Mouse (Mus musculus): Measurements from ENCODE around the gene Hif1an. TPM values are rescaled to one million over a fixed set of nuclear protein-coding genes. Genes with fewer than 3 reads are reported as not detected.

Hif1an gene
- polyA plus RNA-seq, 1 experiment from 2014 or later: 33.7 TPM

DNA sequence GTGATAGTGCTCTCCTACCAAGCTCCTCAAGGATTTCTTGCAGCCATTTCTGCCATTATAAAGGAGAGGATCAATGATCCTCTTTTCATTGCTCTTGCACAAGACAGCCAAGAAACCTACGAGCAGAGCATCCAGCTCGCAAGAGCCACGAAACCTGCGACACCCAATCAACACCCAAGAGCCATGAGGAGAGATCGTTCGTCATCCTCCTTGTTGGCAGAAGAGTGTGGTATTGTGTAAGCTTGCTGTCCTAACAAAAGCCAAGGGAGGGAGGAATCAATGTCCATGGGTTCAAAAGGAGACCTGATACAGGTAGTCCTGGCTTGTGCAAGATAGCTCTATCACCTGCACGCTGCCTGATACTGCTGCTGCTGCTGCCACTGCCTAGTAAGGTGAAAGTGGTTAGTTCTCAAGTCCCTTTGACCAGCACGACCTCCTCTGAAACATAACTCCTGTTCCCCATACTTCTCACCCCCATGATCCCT, 19.9 kb upstream of the Hif1an start:
- ATAC-seq: no peak
- Histone ChIP-seq H3K4me3 (replicated peaks) (no peak overlapping the region), H3K27me3 (peaks cover 54% of the 10 kb centered on the region), H3K4me1 (replicated peaks) (peaks cover 7% of the 10 kb centered on the region), H3K9ac (replicated peaks) (no peak overlapping the region), H3K27ac (no peak overlapping the region), H3K9me3 (peaks cover 18% of the 10 kb centered on the region), H3K36me3 (0 out of 2 replicates have a peak, but pooled peaks cover under 1% of the 10 kb centered on the region), H3K4me2 (replicated peaks) (no peak overlapping the region)
- 89% methylated on average over 8 of the region's 8 CpGs for WGBS

DNA sequence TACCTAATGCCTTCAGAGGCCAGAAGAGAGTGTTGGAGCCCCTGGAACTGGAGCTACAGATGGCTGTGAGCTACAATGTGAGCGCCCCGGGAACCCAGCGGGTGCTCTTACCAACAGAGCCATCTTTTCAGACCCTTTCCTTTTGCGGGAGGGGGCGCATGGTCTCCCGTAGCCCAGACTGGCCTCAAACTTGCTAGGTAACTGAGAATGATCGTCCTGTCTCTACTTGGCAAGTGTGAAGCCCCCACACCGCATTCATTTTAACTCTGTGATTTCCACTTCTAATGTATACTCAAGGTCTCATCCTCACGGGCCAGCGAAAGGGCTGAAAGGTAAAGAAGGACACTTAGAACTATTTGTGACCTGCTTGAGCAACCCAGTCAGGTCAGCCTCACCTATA, 18.3 kb upstream of the Hif1an start:
- peaks cover 7% of the 10 kb centered on the region for H3K4me1 ChIP-seq (replicated peaks)
- peaks cover 17% of the 10 kb centered on the region for H3K36me3 ChIP-seq
- no peak for ATAC-seq
- no peak overlapping the region for H3K4me3 ChIP-seq (replicated peaks)
- H3K9me3 ChIP-seq: peaks cover 18% of the 10 kb centered on the region
- H3K4me2 ChIP-seq (replicated peaks): no peak overlapping the region
- no peak overlapping the region for H3K9ac ChIP-seq (replicated peaks)
- WGBS: 47% methylated on average over 10 of the region's 10 CpGs
- H3K27me3 ChIP-seq: peaks cover 54% of the 10 kb centered on the region
- no peak overlapping the region for H3K27ac ChIP-seq

DNA sequence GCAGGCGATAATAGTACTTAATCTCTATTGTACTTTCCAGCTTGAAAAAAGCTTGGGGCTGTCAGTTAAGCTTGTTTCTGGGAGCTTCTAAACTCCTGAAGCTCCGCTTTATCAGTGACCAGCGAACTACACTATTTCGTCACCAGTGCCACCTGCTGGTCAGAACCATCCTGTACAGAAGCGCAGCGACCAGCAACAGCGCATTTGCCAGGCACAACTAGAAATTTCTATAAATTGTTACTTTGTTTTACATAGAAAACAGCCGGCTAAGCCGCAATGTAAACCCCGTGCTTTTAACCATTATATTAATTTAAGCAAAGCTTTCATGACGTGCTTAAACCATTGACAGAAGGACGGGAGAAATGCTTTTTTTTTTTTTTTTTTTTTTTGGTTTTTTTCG, 17.9 kb upstream of the Hif1an start:
- ATAC-seq: no peak
- Histone ChIP-seq H3K27ac (no peak overlapping the region), H3K4me3 (replicated peaks) (peak overlapping the region; percentile 45; the same call in 1 of the 2 replicates), H3K9me3 (peaks cover 18% of the 10 kb centered on the region), H3K4me2 (replicated peaks) (peak overlapping the region; percentile 67), H3K27me3 (peaks cover 51% of the 10 kb centered on the region), H3K36me3 (peaks cover 21% of the 10 kb centered on the region), H3K9ac (replicated peaks) (no peak overlapping the region), H3K4me1 (replicated peaks) (peaks cover 7% of the 10 kb centered on the region)
- 4% methylated on average over 13 of the region's 13 CpGs for WGBS

DNA sequence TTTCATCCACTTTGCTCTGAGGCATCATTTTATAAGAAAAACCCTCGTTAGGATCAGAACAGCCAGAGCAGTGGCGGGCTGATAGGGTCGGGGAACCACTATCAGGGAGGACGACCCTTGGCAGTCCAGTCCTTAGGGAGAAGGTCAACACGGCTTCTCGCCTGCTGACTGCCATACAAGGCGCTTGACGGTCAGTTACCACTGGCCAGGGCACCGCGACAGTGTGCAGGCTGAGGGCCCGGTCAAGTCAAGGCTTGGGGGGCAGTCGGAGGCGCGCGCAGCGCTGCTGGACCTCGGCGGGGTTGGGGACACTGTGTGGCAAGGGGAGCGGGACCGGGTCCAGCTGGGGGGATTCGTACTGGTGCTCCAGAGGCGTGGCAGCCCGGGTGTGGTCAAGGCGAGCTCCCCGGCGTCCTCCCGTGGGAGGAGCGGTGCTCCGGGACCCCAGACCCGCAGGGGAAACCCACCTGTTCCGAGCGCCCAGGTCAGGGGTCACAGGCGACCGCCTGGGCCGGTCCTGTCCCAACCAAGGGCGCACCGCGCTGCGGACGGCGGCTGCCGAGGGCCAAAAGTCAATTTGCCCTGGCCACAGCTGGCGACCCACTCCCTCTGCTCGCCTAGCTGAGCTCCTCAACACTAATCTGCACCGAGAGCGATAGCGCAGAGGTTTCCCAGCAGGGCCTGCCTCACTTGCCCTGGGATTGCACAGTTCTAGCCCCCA, 17.2 kb upstream of the Hif1an start, which contains the start of gene Sec31b:
Gene Sec31b, minus strand, starts transcription at position 544 of the 721 bp plus-strand sequence.
- H3K36me3 ChIP-seq: peaks cover 28% of the 10 kb centered on the region
- peaks cover 51% of the 10 kb centered on the region for H3K27me3 ChIP-seq
- H3K27ac ChIP-seq: no peak within 1 kb of the TSS
- peak within 1 kb of the TSS; percentile 67 for H3K4me2 ChIP-seq (replicated peaks)
- peak; percentile 55 for ATAC-seq
- peaks cover 11% of the 10 kb centered on the region for H3K9me3 ChIP-seq
- peaks cover 7% of the 10 kb centered on the region for H3K4me1 ChIP-seq (replicated peaks)
- H3K9ac ChIP-seq (replicated peaks): peak within 1 kb of the TSS; percentile 61; the same call in 1 of the 2 replicates
- peak within 1 kb of the TSS; percentile 45 for H3K4me3 ChIP-seq (replicated peaks)
- 2% methylated on average over 47 of the region's 47 CpGs for WGBS

DNA sequence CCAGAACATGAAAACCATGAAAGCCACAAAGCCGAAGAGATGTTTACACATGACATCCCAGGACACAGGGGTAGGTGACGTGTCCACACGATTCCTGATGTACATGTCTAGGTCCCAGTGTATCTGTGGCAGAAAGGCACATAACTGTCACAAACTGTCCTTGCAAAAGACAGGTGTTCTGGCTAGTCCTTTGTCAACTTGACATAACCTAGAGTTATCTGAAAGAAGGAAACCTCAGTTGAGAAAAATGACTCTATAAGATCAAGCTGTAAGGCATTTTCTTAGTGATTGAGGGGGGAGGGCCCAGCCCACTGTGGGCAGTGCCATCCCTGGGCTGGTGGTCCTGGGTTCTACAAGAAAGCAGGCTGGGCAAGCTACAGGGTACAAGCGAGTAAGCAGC, 9.9 kb upstream of the Hif1an start, which contains the start of gene Gm20538:
Gene Gm20538, minus strand, starts transcription at position 101 of the 400 bp plus-strand sequence.
- H3K9ac ChIP-seq (replicated peaks): no peak within 1 kb of the TSS
- peaks cover 16% of the 10 kb centered on the region for H3K4me1 ChIP-seq (replicated peaks)
- H3K4me3 ChIP-seq (replicated peaks): no peak within 1 kb of the TSS; the same call in 1 of the 2 replicates
- peaks cover 2% of the 10 kb centered on the region; the same call in 1 of the 2 replicates for H3K27me3 ChIP-seq
- WGBS: 95% methylated on average over 4 of the region's 4 CpGs
- ATAC-seq: no peak
- peak within 1 kb of the TSS; percentile 97; the same call in 1 of the 2 replicates for H3K4me2 ChIP-seq (replicated peaks)
- no peak within 1 kb of the TSS for H3K27ac ChIP-seq
- no peaks in the 10 kb centered on the region for H3K9me3 ChIP-seq
- H3K36me3 ChIP-seq: peaks cover 58% of the 10 kb centered on the region

DNA sequence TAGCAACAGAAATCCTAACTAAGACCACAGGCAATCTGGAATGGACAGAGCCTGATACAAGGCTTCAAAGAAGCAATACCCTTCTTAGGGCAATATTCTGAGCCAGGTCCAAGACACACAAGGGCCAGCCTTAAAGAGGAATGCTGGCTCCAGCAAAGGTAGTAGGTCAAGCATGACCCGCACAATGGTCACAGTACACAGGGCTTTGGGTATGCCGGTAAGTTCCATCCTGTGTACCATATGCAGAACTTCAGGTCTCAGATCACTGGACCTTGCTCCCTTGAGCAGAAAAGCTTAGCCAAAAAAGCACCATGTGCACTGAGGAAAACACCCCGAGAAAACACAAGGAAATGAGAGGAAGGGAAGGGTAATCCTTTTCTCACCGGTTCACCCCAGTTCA, 9.4 kb upstream of the Hif1an start:
- no peak overlapping the region for H3K9ac ChIP-seq (replicated peaks)
- no peak overlapping the region; the same call in 1 of the 2 replicates for H3K4me3 ChIP-seq (replicated peaks)
- H3K4me2 ChIP-seq (replicated peaks): peak overlapping the region; percentile 97; the same call in 1 of the 2 replicates
- no peak for ATAC-seq
- 92% methylated on average over 4 of the region's 4 CpGs for WGBS
- peaks cover 6% of the 10 kb centered on the region for H3K27me3 ChIP-seq
- no peaks in the 10 kb centered on the region for H3K9me3 ChIP-seq
- peaks cover 16% of the 10 kb centered on the region for H3K4me1 ChIP-seq (replicated peaks)
- H3K36me3 ChIP-seq: peaks cover 53% of the 10 kb centered on the region
- no peak overlapping the region for H3K27ac ChIP-seq

DNA sequence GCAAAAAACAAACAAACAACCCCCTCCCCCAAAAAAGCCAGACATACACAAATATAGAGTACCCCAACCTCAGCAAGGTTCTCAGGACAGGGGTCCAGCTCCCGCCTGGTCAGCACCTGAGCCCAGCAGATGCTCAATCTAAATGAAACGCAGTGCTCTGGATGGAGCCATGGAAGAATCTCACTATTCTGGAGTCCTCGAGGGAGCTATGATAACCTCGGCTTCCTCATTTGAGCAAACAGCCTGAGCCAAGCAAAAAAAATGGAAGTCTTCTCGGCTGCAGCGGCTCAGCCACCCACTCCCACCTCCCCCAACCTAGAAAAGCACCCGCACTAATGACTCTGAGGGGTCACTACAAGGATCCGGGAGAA, 8.2 kb upstream of the Hif1an start:
- 4% methylated on average over 8 of the region's 8 CpGs for WGBS
- ATAC-seq: no peak; the same call in 1 of the 2 replicates
- peak overlapping the region; percentile 92 for H3K9ac ChIP-seq (replicated peaks)
- no peaks in the 10 kb centered on the region for H3K9me3 ChIP-seq
- H3K27ac ChIP-seq: 0 out of 2 replicates have a peak overlapping the region, but pooled peaks have one; percentile 64
- peaks cover 16% of the 10 kb centered on the region for H3K4me1 ChIP-seq (replicated peaks)
- H3K4me2 ChIP-seq (replicated peaks): peak overlapping the region; percentile 97
- H3K4me3 ChIP-seq (replicated peaks): peak overlapping the region; percentile 87
- peaks cover 13% of the 10 kb centered on the region for H3K27me3 ChIP-seq
- H3K36me3 ChIP-seq: peaks cover 41% of the 10 kb centered on the region

DNA sequence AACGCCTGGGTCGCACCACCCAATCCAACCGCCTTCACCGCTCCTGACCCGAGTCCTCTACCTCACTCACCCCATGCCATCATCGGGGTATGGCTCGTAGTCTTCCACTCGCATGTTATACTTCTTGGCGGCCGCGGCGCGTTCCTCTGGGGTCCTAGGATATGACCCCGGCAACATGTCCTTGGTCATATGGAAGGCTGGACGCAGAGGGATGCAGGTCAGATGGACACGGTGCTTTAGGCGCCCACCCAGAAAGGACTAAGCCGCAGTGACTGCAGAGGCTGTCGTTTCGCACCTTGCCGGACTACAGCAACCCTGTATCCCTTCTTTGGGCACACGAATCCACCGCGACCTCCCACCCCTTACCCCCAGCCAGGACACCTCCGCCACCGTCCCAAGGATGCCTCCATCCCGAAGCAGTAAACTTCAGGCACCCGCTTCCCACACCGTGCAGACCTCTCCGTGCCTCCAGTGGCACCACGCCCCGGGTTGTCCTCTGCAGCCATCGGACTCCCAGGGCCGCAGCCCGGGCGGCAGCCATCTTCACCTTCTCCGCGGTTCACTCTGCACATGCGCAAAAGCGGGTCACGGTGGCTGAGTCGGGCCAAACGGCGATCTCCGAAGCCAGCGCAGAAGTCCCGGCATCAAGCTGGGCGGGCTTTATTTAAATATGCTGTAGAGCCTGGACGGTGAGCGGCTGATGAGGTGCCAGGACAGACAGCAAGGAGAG, 7.6 kb upstream of the Hif1an start, which contains the start of gene Ndufb8:
Gene Ndufb8, minus strand, starts transcription at position 580 of the 730 bp plus-strand sequence.
- peaks cover 13% of the 10 kb centered on the region for H3K27me3 ChIP-seq
- peak within 1 kb of the TSS; percentile 64 for H3K27ac ChIP-seq
- peaks cover 35% of the 10 kb centered on the region for H3K36me3 ChIP-seq
- peaks cover 16% of the 10 kb centered on the region for H3K4me1 ChIP-seq (replicated peaks)
- H3K9me3 ChIP-seq: no peaks in the 10 kb centered on the region
- under 1% methylated on average over 50 of the region's 50 CpGs for WGBS
- H3K4me3 ChIP-seq (replicated peaks): peak within 1 kb of the TSS; percentile 87
- peak within 1 kb of the TSS; percentile 92 for H3K9ac ChIP-seq (replicated peaks)
- peak within 1 kb of the TSS; percentile 97 for H3K4me2 ChIP-seq (replicated peaks)
- ATAC-seq: peak; percentile 91

DNA sequence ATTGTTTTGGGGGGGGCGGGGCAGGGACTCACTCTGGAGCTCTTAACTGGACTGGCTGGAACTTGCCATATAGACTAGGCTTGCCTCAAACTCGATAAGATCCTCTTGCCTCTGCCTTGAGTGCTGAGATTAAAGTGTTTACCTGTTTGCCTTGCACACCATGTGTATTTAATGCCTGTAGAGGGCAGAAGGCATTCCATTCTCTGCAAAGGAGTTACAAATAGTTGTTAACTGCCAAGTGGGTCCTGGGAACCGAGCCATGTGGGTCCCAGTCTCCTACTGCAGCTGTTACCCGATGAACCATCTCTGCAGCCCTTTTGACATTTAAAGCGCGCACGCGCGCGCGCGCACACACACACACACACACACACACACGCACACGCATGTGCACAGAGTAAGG, 1.4 kb downstream of the Hif1an start:
- 95% methylated on average over 14 of the region's 14 CpGs for WGBS
- Histone ChIP-seq H3K36me3 (peaks cover 44% of the 10 kb centered on the region), H3K9me3 (no peaks in the 10 kb centered on the region), H3K27ac (no peak overlapping the region), H3K4me2 (replicated peaks) (peak overlapping the region; percentile 82), H3K9ac (replicated peaks) (no peak overlapping the region), H3K27me3 (peaks cover 4% of the 10 kb centered on the region; the same call in 1 of the 2 replicates), H3K4me1 (replicated peaks) (peaks cover 26% of the 10 kb centered on the region), H3K4me3 (replicated peaks) (peak overlapping the region; percentile 12)
- no peak for ATAC-seq

DNA sequence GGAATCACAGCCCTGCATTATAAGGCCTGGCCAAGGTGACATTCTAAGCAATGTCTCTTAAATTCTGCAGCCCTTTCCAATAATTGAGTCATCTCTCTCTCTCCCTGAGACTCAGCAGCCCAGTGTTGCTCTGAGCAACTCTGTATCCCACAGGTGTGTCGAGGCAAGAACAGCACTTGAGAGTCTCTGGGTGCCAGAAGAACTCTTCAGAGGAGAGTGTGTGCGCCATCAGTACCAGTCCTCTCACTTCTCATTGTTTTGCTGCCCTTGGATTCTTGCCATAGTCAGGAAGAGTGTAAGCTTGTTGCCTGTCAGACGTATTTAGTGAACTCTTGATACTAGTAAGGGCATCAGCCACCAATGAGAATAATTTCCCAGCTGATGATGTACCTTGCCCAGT, 5.1 kb downstream of the Hif1an start:
- H3K36me3 ChIP-seq: peaks cover 81% of the 10 kb centered on the region
- 97% methylated on average over 3 of the region's 3 CpGs for WGBS
- no peak for ATAC-seq
- H3K4me1 ChIP-seq (replicated peaks): peaks cover 26% of the 10 kb centered on the region
- no peak overlapping the region for H3K27ac ChIP-seq
- no peaks in the 10 kb centered on the region for H3K9me3 ChIP-seq
- no peak overlapping the region for H3K4me2 ChIP-seq (replicated peaks)
- H3K4me3 ChIP-seq (replicated peaks): no peak overlapping the region
- H3K9ac ChIP-seq (replicated peaks): no peak overlapping the region
- H3K27me3 ChIP-seq: no peaks in the 10 kb centered on the region

DNA sequence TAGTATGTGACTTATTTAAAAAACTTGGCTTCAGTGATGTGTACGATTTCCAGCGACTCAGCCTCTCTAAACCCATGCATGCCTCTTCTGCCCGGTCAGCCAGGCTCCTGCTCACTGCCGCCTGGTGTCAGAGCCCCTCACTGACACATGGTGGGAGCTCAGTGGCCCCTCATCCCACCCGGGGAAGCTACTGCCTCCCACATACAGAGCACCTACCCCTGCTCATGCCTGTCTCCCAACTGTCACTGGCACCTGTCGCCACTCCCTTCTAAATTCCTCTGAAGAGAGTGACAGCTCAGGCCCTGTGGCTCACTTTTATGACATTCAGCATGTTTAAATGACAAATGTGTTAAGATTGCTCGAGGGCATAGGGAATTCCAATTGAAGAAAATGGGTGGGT, 13.6 kb downstream of the Hif1an start:
- Histone ChIP-seq H3K9me3 (no peaks in the 10 kb centered on the region), H3K4me1 (replicated peaks) (no peaks in the 10 kb centered on the region), H3K9ac (replicated peaks) (no peak overlapping the region), H3K4me3 (replicated peaks) (no peak overlapping the region), H3K36me3 (peaks cover 46% of the 10 kb centered on the region), H3K27me3 (no peaks in the 10 kb centered on the region), H3K4me2 (replicated peaks) (no peak overlapping the region), H3K27ac (no peak overlapping the region)
- no peak for ATAC-seq
- WGBS: 87% methylated on average over 7 of the region's 7 CpGs

DNA sequence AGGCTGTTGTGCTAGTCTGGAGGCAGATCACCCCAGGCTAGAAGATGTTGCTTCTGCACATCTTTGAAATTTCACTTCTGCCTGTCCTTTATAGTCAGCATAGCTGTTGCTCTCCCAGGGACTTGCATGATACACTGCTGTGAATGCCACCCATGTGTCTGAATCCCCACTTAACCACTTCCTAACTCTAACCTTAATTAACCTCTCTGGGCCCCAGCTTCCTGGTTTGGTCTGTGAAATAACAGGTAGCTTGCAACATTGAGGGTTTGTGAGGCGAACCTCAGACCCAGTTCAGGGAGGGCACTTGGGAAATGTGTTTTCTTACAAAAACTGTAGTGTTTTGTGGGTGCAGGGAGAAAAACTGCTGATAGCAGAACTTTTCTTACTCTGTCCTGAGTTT, 15.4 kb downstream of the Hif1an start:
- Histone ChIP-seq H3K9ac (replicated peaks) (no peak overlapping the region), H3K27me3 (peaks cover 2% of the 10 kb centered on the region; the same call in 1 of the 2 replicates), H3K4me2 (replicated peaks) (no peak overlapping the region), H3K36me3 (peaks cover 28% of the 10 kb centered on the region), H3K9me3 (no peaks in the 10 kb centered on the region), H3K27ac (no peak overlapping the region), H3K4me3 (replicated peaks) (no peak overlapping the region), H3K4me1 (replicated peaks) (no peaks in the 10 kb centered on the region)
- WGBS: 77% methylated on average over 1 of the region's 1 CpGs
- ATAC-seq: no peak

Data from midbrain, embryonic 13.5 days (tissue).